8 mouse cellular contexts compared by ENCODE assay signal in genomic region chr17:29887271-29887880, GRCm38 (mm10).
DNase-seq lines count a peak whose midpoint lies in the region; ATAC-seq and TF ChIP-seq lines count a peak whose summit lies in the region.

No protein-coding gene starts in this region.

- no peak for TF ChIP-seq EP300 in heart, adult 2 months (IDR thresholded peaks at IDR 0.05; ENCODE audit: insufficient read depth, low read depth, low read length)

- WGBS in heart, adult 2 months = under 1% methylated on average over 57 of the region's 57 CpGs
- under 1% methylated on average over 54 of the region's 57 CpGs for WGBS in embryonic facial prominence, embryonic 12.5 days
- 2% methylated on average over 57 of the region's 57 CpGs for WGBS in liver, adult 2 months
- under 1% methylated on average over 50 of the region's 57 CpGs for WGBS in midbrain, postnatal 0 days

- ATAC-seq in embryonic facial prominence, embryonic 12.5 days (ENCODE audit: insufficient number of reproducible peaks, insufficient read depth, low FRiP score, low TSS enrichment) = 0 out of 2 replicates have a peak, but pooled peaks have one; percentile 22
- peak; percentile 32; the same call in 1 of the 2 replicates for ATAC-seq in midbrain, postnatal 0 days (ENCODE audit: low FRiP score)
- no peak for ATAC-seq in inflammation-experienced regulatory T-cells, adult 6 months

- H3K4me1 ChIP-seq in heart, adult 2 months (ENCODE audit: control insufficient read depth, insufficient read depth, low read length) = 0 out of 2 replicates have a peak, but pooled peaks cover 2% of the 10 kb centered on the region
- H3K4me1 ChIP-seq in embryonic facial prominence, embryonic 12.5 days = peaks cover 26% of the 10 kb centered on the region
- no peaks in the 10 kb centered on the region for H3K4me1 ChIP-seq in liver, adult 2 months (ENCODE audit: control insufficient read depth, insufficient read depth, low read length)
- peaks cover 18% of the 10 kb centered on the region; the same call in 1 of the 2 replicates for H3K4me1 ChIP-seq in midbrain, postnatal 0 days (ENCODE audit: insufficient read depth, low read length)

- H3K9ac ChIP-seq in heart, adult 2 months (ENCODE audit: low read depth, low read length) = peak overlapping the region; percentile 60
- peak overlapping the region; percentile 71 for H3K9ac ChIP-seq in embryonic facial prominence, embryonic 12.5 days
- no peak overlapping the region for H3K9ac ChIP-seq in liver, adult 2 months (ENCODE audit: low read depth, low read length)
- peak overlapping the region; percentile 72 for H3K9ac ChIP-seq in midbrain, postnatal 0 days (replicated peaks; ENCODE audit: low read length, poor library complexity, severe bottlenecking)

- no peaks in the 10 kb centered on the region for H3K79me2 ChIP-seq in heart, adult 2 months (replicated peaks; ENCODE audit: control insufficient read depth, insufficient read depth, low read length)
- no peaks in the 10 kb centered on the region for H3K79me2 ChIP-seq in liver, adult 2 months (ENCODE audit: control insufficient read depth, insufficient read depth, low read length)

- H3K36me3 ChIP-seq in heart, adult 2 months (ENCODE audit: control insufficient read depth, insufficient read depth, low read length) = no peaks in the 10 kb centered on the region
- no peaks in the 10 kb centered on the region for H3K36me3 ChIP-seq in embryonic facial prominence, embryonic 12.5 days
- H3K36me3 ChIP-seq in liver, adult 2 months (ENCODE audit: control insufficient read depth, insufficient read depth, low read length) = no peaks in the 10 kb centered on the region
- H3K36me3 ChIP-seq in midbrain, postnatal 0 days (ENCODE audit: insufficient read depth, low read length) = no peaks in the 10 kb centered on the region

- H3K4me2 ChIP-seq in embryonic facial prominence, embryonic 12.5 days (replicated peaks) = peak overlapping the region; percentile 99
- peak overlapping the region; percentile 99 for H3K4me2 ChIP-seq in midbrain, postnatal 0 days (ENCODE audit: low read depth, low read length, poor library complexity, severe bottlenecking)

- no peaks in the 10 kb centered on the region for H3K27me3 ChIP-seq in heart, adult 2 months (ENCODE audit: control insufficient read depth, insufficient read depth, low read length)
- H3K27me3 ChIP-seq in embryonic facial prominence, embryonic 12.5 days = peaks cover 78% of the 10 kb centered on the region
- peaks cover 23% of the 10 kb centered on the region for H3K27me3 ChIP-seq in liver, adult 2 months (ENCODE audit: control insufficient read depth, insufficient read depth, low read length)
- H3K27me3 ChIP-seq in midbrain, postnatal 0 days (ENCODE audit: insufficient read depth, low read length) = no peaks in the 10 kb centered on the region

- peak overlapping the region; percentile 26; the same call in 1 of the 2 replicates for H3K27ac ChIP-seq in heart, adult 2 months
- H3K27ac ChIP-seq in embryonic facial prominence, embryonic 12.5 days = peak overlapping the region; percentile 32; the same call in 1 of the 2 replicates
- no peak overlapping the region for H3K27ac ChIP-seq in liver, adult 2 months (replicated peaks; ENCODE audit: insufficient read depth, low read depth, low read length)
- peak overlapping the region; percentile 85 for H3K27ac ChIP-seq in midbrain, postnatal 0 days (ENCODE audit: low read depth, low read length)

- H3K4me3 ChIP-seq in heart, adult 2 months = peak overlapping the region; percentile 65
- peak overlapping the region; percentile 58 for H3K4me3 ChIP-seq in embryonic facial prominence, embryonic 12.5 days
- peak overlapping the region; percentile 49; the same call in 1 of the 2 replicates for H3K4me3 ChIP-seq in liver, adult 2 months (ENCODE audit: insufficient read depth, low read depth, low read length)
- H3K4me3 ChIP-seq in midbrain, postnatal 0 days (ENCODE audit: low read depth, low read length) = peak overlapping the region; percentile 70

- peak; percentile 54 to 70 for DNase-seq in heart, adult 2 months
- DNase-seq in heart, adult 8-10 months (ENCODE audit: low spot score) = no peak
- peak; percentile 70 for DNase-seq in MN1 (ENCODE audit: low spot score)
- peak; percentile 24 for DNase-seq in heart, postnatal 25 days (ENCODE audit: low spot score)
- DNase-seq in liver, adult 2 months (ENCODE audit: extremely low read depth, low read depth, low spot score) = no peak
- DNase-seq in midbrain, postnatal 0 days (ENCODE audit: low spot score) = peak; percentile 37

- TF ChIP-seq CTCF in heart, adult 2 months (IDR thresholded peaks at IDR 0.05) = peak; percentile 56
- no peak for TF ChIP-seq CTCF in liver, adult 2 months (IDR thresholded peaks at IDR 0.05; ENCODE audit: low read depth, low read length)
- peak; percentile 46 for TF ChIP-seq CTCF in midbrain, postnatal 0 days (IDR thresholded peaks at IDR 0.05)

- intact Hi-C loops in heart, adult 2 months (cut with DNase I) = loop anchor here (2.0 kb wide), 1 partner anchor 567 kb away; no protein-coding TSS in a partner anchor
- intact Hi-C loops in heart, postnatal 25 days (cut with DNase I) = loop anchor here (5.0 to 10.0 kb wide), 2 partner anchors 220 to 567 kb away; no protein-coding TSS in a partner anchor

- TF ChIP-seq POLR2A in heart, adult 2 months (IDR thresholded peaks at IDR 0.05; ENCODE audit: insufficient read depth, low read depth, low read length) = no peak
- no peak for TF ChIP-seq POLR2A in liver, adult 2 months (IDR thresholded peaks at IDR 0.05; ENCODE audit: extremely low read depth, insufficient read depth, low read length)

- H3K9me3 ChIP-seq in embryonic facial prominence, embryonic 12.5 days = no peaks in the 10 kb centered on the region
- H3K9me3 ChIP-seq in midbrain, postnatal 0 days (ENCODE audit: low read length) = no peaks in the 10 kb centered on the region

Comparison
In these comparisons a context has a peak if more than half of its experiments do, and no peak if none do; other contexts are left out.
1. DNase-seq: peak in heart, adult 2 months (2 of 2), MN1 (single experiment), heart, postnatal 25 days (single experiment) and midbrain, postnatal 0 days (single experiment); none in heart, adult 8-10 months (single experiment) and liver, adult 2 months (single experiment).
2. Peak in every context shown above with its lines, with median percentiles within 50 percentile points of each other: H3K4me3 ChIP-seq.